Mouse (Mus musculus): ENCODE measurements at regions not wholly inside any gene's neighbourhood (a gene's known extent, or its start where the extent isn't known, plus 50 kb on each side); places are given as distances from the start of the nearest gene placed in this dataset.

GRCm38 (mm10) chr1:26573798-26574450 is 113.3 kb downstream of the 4931408C20Rik start:
- no peak for DNase-seq (ENCODE audit: low spot score)

GRCm38 (mm10) chr1:26559505-26559904 is 127.8 kb downstream of the 4931408C20Rik start:
- peak; percentile 23 for DNase-seq (ENCODE audit: low spot score)

GRCm38 (mm10) chr1:26524537-26524936 is 162.7 kb downstream of the 4931408C20Rik start:
- no peak for DNase-seq (ENCODE audit: low spot score)

GRCm38 (mm10) chr1:26511368-26511767 is 175.9 kb downstream of the 4931408C20Rik start:
- DNase-seq (ENCODE audit: low spot score): no peak

Data from left cerebral cortex, adult 11 months (tissue).